Mouse (Mus musculus) midbrain, embryonic 11.5 days (tissue): Measurements from ENCODE around the gene Igsf23. TPM values are rescaled to one million over a fixed set of nuclear protein-coding genes. Genes with fewer than 3 reads are reported as not detected.
A peak's percentile ranks its signal among the peaks of the same experiment; 100 is the strongest.

Source experiments
- ATAC-seq: fragments of 200-750 bp; cut with Nextera tagmentation; 2 replicates; pipeline ENCODE4 v1.8.0; 2017; ENCODE audit warnings: moderate TSS enrichment, moderate library complexity; ENCODE audit not compliant: low FRiP score
- DNase-seq: peaks from one replicate; pipeline ENCODE4 v3.0.0; 2015; ENCODE audit warnings: low spot score; ENCODE audit errors: missing footprints
- H3K27ac ChIP-seq: fragments of 300-500 bp; sonication (generic); 2 replicates; pipeline ENCODE4 v1.5.1; 2014; ENCODE audit warnings: low read depth, low read length
- H3K27me3 ChIP-seq: fragments of 300-500 bp; sonication (generic); 2 replicates; pipeline ENCODE4 v1.6.1; 2014; ENCODE audit warnings: mild to moderate bottlenecking, low read length, moderate library complexity, mixed read lengths; ENCODE audit not compliant: control insufficient read depth, insufficient read depth
- H3K36me3 ChIP-seq: fragments of 300-500 bp; sonication (generic); 2 replicates; pipeline ENCODE4 v1.6.1; 2014; ENCODE audit warnings: mild to moderate bottlenecking, low read length, moderate library complexity, mixed read lengths; ENCODE audit not compliant: control insufficient read depth, insufficient read depth
- H3K4me1 ChIP-seq: fragments of 300-500 bp; sonication (generic); 2 replicates; pipeline ENCODE4 v1.6.1; 2014; ENCODE audit warnings: low read length; ENCODE audit not compliant: control insufficient read depth, insufficient read depth
- H3K4me2 ChIP-seq: fragments of 300-500 bp; sonication (generic); 2 replicates; pipeline ENCODE4 v1.6.1; 2014; ENCODE audit warnings: mild to moderate bottlenecking, moderate library complexity
- H3K4me3 ChIP-seq: fragments of 300-500 bp; sonication (generic); 2 replicates; pipeline ENCODE4 v1.5.1; 2014; ENCODE audit warnings: low read depth, low read length
- H3K9ac ChIP-seq: fragments of 300-500 bp; sonication (generic); 2 replicates; pipeline ENCODE4 v1.6.1; 2014; ENCODE audit warnings: low read length
- H3K9me3 ChIP-seq: fragments of 300-500 bp; sonication (generic); 2 replicates; pipeline ENCODE4 v1.6.1; 2016; ENCODE audit warnings: low read length; ENCODE audit not compliant: control insufficient read depth
- WGBS: fragments of 180-500 bp; shearing (Covaris S2); extraction: QIAGEN DNeasy Blood & Tissue Kit; methylation state at CpG from one replicate; pipeline ENCODE4 v1.1.7; 2014; 5-methylcytosine and 5-hydroxymethylcytosine counted together
- polyA plus RNA-seq: library from polyadenylated mRNA; unstranded; fragments of >200 nt; fragmentation: Nextera tagmentation; extraction: Ambion mirVana; gene quantifications from 2 replicates; pipeline ENCODE4 v1.2.1, GENCODE M21; 2014

Igsf23 gene
- polyA plus RNA-seq, 1 experiment from 2014 or later: 0.20 TPM

- ATAC-seq: 0 out of 2 replicates have a peak, but pooled peaks have one; percentile 33
- Histone ChIP-seq H3K4me1 (0 out of 2 replicates have a peak, but pooled peaks cover 3% of the 10 kb centered on the region), H3K4me2 (no peak overlapping the region), H3K27me3 (no peaks in the 10 kb centered on the region), H3K36me3 (no peaks in the 10 kb centered on the region), H3K4me3 (no peak overlapping the region), H3K27ac (no peak overlapping the region), H3K9ac (no peak overlapping the region), H3K9me3 (no peaks in the 10 kb centered on the region)
- peak; percentile 99 for DNase-seq
- 5% methylated on average over 7 of the region's 7 CpGs for WGBS
Observed at GRCm38 (mm10) chr7:19956341-19956781, 5.8 kb upstream of the Igsf23 start.

GRCm38 (mm10) chr7:19955861-19956260 lies 5.3 kb upstream of the Igsf23 start:
- no peak for ATAC-seq

GRCm38 (mm10) chr7:19953054-19953453 lies 2.5 kb upstream of the Igsf23 start:
- WGBS: 39% methylated on average over 9 of the region's 9 CpGs
- Histone ChIP-seq H3K27me3 (no peaks in the 10 kb centered on the region), H3K36me3 (no peaks in the 10 kb centered on the region), H3K27ac (no peak overlapping the region; the same call in 1 of the 2 replicates), H3K4me2 (no peak overlapping the region), H3K4me3 (no peak overlapping the region), H3K4me1 (0 out of 2 replicates have a peak, but pooled peaks cover 3% of the 10 kb centered on the region), H3K9ac (no peak overlapping the region), H3K9me3 (no peaks in the 10 kb centered on the region)
- DNase-seq (no peak), ATAC-seq (peak; percentile 31; the same call in 1 of the 2 replicates)

More at GRCm38 (mm10) chr7:19955861-19956260, 5.3 kb upstream of the Igsf23 start:
- H3K36me3 ChIP-seq: no peaks in the 10 kb centered on the region
- H3K4me3 ChIP-seq: no peak overlapping the region
- no peaks in the 10 kb centered on the region for H3K9me3 ChIP-seq
- WGBS: 73% methylated on average over 4 of the region's 4 CpGs
- no peaks in the 10 kb centered on the region for H3K27me3 ChIP-seq
- H3K27ac ChIP-seq: no peak overlapping the region
- DNase-seq: no peak
- H3K4me2 ChIP-seq: no peak overlapping the region
- H3K9ac ChIP-seq: no peak overlapping the region
- 0 out of 2 replicates have a peak, but pooled peaks cover 3% of the 10 kb centered on the region for H3K4me1 ChIP-seq

- peak; percentile 73 for ATAC-seq
Observed at GRCm38 (mm10) chr7:19952320-19952986, 1.9 kb upstream of the Igsf23 start.

GRCm38 (mm10) chr7:19949996-19950395 lies 560 bp downstream of the Igsf23 start:
- H3K9me3 ChIP-seq: no peaks in the 10 kb centered on the region
- no peaks in the 10 kb centered on the region for H3K27me3 ChIP-seq
- H3K27ac ChIP-seq: no peak overlapping the region
- no peak overlapping the region for H3K4me3 ChIP-seq
- H3K36me3 ChIP-seq: no peaks in the 10 kb centered on the region
- 60% methylated on average over 10 of the region's 10 CpGs for whole genome bisulfite sequencing
- H3K4me2 ChIP-seq: no peak overlapping the region
- DNase-seq (no peak), ATAC-seq (no peak)
- H3K4me1 ChIP-seq: 0 out of 2 replicates have a peak, but pooled peaks cover 3% of the 10 kb centered on the region
- H3K9ac ChIP-seq: no peak overlapping the region

More at GRCm38 (mm10) chr7:19952320-19952986, 1.9 kb upstream of the Igsf23 start:
- Histone ChIP-seq H3K4me3 (no peak overlapping the region), H3K4me1 (0 out of 2 replicates have a peak, but pooled peaks cover 3% of the 10 kb centered on the region), H3K27ac (no peak overlapping the region), H3K9me3 (no peaks in the 10 kb centered on the region), H3K4me2 (no peak overlapping the region), H3K27me3 (no peaks in the 10 kb centered on the region), H3K9ac (no peak overlapping the region), H3K36me3 (no peaks in the 10 kb centered on the region)
- DNase-seq: peak; percentile 83
- 39% methylated on average over 10 of the region's 10 CpGs for WGBS

GRCm38 (mm10) chr7:19948956-19949355 lies 1.6 kb downstream of the Igsf23 start:
- DNase-seq: no peak
- H3K9me3 ChIP-seq: no peaks in the 10 kb centered on the region
- H3K4me3 ChIP-seq: no peak overlapping the region
- H3K4me1 ChIP-seq: 0 out of 2 replicates have a peak, but pooled peaks cover 3% of the 10 kb centered on the region
- no peak for ATAC-seq
- no peak overlapping the region for H3K4me2 ChIP-seq
- H3K27me3 ChIP-seq: no peaks in the 10 kb centered on the region
- H3K9ac ChIP-seq: no peak overlapping the region
- H3K36me3 ChIP-seq: no peaks in the 10 kb centered on the region
- H3K27ac ChIP-seq: no peak overlapping the region
- WGBS: 75% methylated on average over 12 of the region's 12 CpGs

DNA sequence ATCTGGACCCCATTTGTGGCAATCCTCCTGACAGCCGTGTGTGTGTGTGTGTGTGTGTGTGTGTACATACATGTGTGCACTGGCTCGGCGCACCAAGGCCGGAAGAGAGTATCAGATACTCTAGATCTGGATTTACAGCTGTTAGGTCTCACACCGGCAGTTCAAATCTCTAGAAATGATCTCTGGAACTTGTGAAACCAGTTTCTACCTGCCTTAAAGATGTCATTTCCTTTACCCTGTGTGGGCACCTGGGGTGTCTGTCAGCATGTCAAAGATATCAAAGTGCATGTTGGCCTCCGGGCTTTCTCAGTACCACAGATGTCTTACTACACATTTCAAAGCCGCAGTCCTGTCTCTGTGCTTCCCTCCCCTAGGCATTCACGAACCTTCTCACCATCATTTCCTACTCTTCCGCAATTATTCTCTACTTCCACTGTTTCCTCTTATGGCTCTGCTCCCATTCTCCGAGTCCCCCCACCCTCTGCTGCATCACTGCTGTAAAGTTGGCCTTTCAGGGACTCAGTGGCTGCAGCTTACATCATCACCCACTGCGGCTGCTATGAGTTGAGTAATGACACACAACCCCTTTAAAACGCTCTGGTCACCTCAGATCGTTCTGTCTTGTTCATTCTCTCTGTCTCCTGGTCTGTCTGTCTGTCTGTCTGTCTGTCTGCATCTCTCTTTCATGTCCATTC lies 4.6 kb downstream of the Igsf23 start:
- no peak for DNase-seq
- WGBS: 91% methylated on average over 13 of the region's 13 CpGs

GRCm38 (mm10) chr7:19945201-19945600 lies 5.4 kb downstream of the Igsf23 start:
- no peak for DNase-seq
- 89% methylated on average over 5 of the region's 5 CpGs for WGBS

More for the DNA sequence above, 4.6 kb downstream of the Igsf23 start:
- Histone ChIP-seq H3K9ac (no peak overlapping the region), H3K4me3 (no peak overlapping the region), H3K9me3 (no peaks in the 10 kb centered on the region), H3K27ac (no peak overlapping the region), H3K4me2 (no peak overlapping the region), H3K36me3 (no peaks in the 10 kb centered on the region), H3K27me3 (no peaks in the 10 kb centered on the region), H3K4me1 (no peaks in the 10 kb centered on the region)
- ATAC-seq: no peak

GRCm38 (mm10) chr7:19944709-19945108 lies 5.8 kb downstream of the Igsf23 start:
- H3K27ac ChIP-seq: no peak overlapping the region
- DNase-seq (no peak), ATAC-seq (no peak)
- H3K4me3 ChIP-seq: no peak overlapping the region
- 88% methylated on average over 8 of the region's 8 CpGs for WGBS
- H3K27me3 ChIP-seq: no peaks in the 10 kb centered on the region
- no peaks in the 10 kb centered on the region for H3K36me3 ChIP-seq
- no peak overlapping the region for H3K9ac ChIP-seq
- no peaks in the 10 kb centered on the region for H3K9me3 ChIP-seq
- H3K4me1 ChIP-seq: no peaks in the 10 kb centered on the region
- H3K4me2 ChIP-seq: no peak overlapping the region

More at GRCm38 (mm10) chr7:19945201-19945600, 5.4 kb downstream of the Igsf23 start:
- no peak for ATAC-seq
- no peaks in the 10 kb centered on the region for H3K9me3 ChIP-seq
- no peaks in the 10 kb centered on the region for H3K27me3 ChIP-seq
- H3K4me1 ChIP-seq: no peaks in the 10 kb centered on the region
- H3K27ac ChIP-seq: no peak overlapping the region
- no peak overlapping the region for H3K4me2 ChIP-seq
- no peak overlapping the region for H3K9ac ChIP-seq
- H3K4me3 ChIP-seq: no peak overlapping the region
- H3K36me3 ChIP-seq: no peaks in the 10 kb centered on the region
